Mouse (Mus musculus) MEL (cell line): ENCODE data around the gene Sgcd. TPM values are rescaled to one million over a fixed set of nuclear protein-coding genes. Genes with fewer than 3 reads are reported as not detected.

Experiments
- DNase-seq: peaks from one replicate; pipeline ENCODE4 v3.0.0; 2011; ENCODE audit warnings: low read depth, low spot score
- H3K27ac ChIP-seq: 2 replicates; pipeline ENCODE4 v1.5.1; 2012; ENCODE audit warnings: low read depth, mild to moderate bottlenecking, control low read depth, low read length, moderate library complexity; ENCODE audit not compliant: control insufficient read depth
- H3K27me3 ChIP-seq, 2 experiments: fragments of 150-350 bp in 1 of 2; sonication (generic) in 1 of 2; 2 replicates each; pipeline ENCODE4 v1.6.1; 2012; ENCODE audit warnings: low read length in 2 of 2, mild to moderate bottlenecking in 2 of 2, improper control_type of control experiment in 1 of 2, moderate library complexity in 1 of 2; ENCODE audit not compliant: insufficient read depth in 2 of 2, control insufficient read depth in 1 of 2
- H3K36me3 ChIP-seq, 2 experiments: 2 replicates each; pipeline ENCODE4 v1.6.1; 2012 to 2014; ENCODE audit warnings: low read length in 2 of 2, improper control_type of control experiment in 1 of 2, inconsistent platforms in 1 of 2, mild to moderate bottlenecking in 1 of 2; ENCODE audit not compliant: insufficient read depth in 2 of 2, control insufficient read depth in 1 of 2
- H3K4me1 ChIP-seq, 2 experiments: fragments of 150-350 bp in 1 of 2; sonication (generic) in 1 of 2; 2 replicates each; pipeline ENCODE4 v1.6.1; 2012; ENCODE audit warnings: low read length in 2 of 2, improper control_type of control experiment in 1 of 2, mild to moderate bottlenecking in 1 of 2; ENCODE audit not compliant: insufficient read depth in 2 of 2, control insufficient read depth in 1 of 2
- H3K4me3 ChIP-seq, 2 experiments: fragments of 150-350 bp in 1 of 2; sonication (generic) in 1 of 2; 2 replicates each; pipeline ENCODE4 v1.5.1; 2012; ENCODE audit warnings: low read depth in 2 of 2, low read length in 2 of 2, mild to moderate bottlenecking in 2 of 2, moderate library complexity in 2 of 2, control low read depth in 1 of 2, improper control_type of control experiment in 1 of 2; ENCODE audit not compliant: control insufficient read depth in 1 of 2, insufficient read depth in 1 of 2
- H3K79me2 ChIP-seq: 2 replicates; pipeline ENCODE4 v1.6.1; 2012; ENCODE audit warnings: mild to moderate bottlenecking, low read length, moderate library complexity; ENCODE audit not compliant: control insufficient read depth, poor library complexity, insufficient read depth
- H3K9ac ChIP-seq: 2 replicates; pipeline ENCODE4 v1.6.1; 2012; ENCODE audit warnings: low read depth, mild to moderate bottlenecking, control low read depth, low read length, moderate library complexity; ENCODE audit not compliant: control insufficient read depth, poor library complexity, severe bottlenecking
- H3K9me3 ChIP-seq: fragments of 150-350 bp; sonication (generic); replicated peaks from 2 replicates; pipeline ENCODE4 v1.6.1; 2012; ENCODE audit warnings: mild to moderate bottlenecking, low read length, improper control_type of control experiment, moderate library complexity; ENCODE audit not compliant: insufficient read depth
- CHD1 ChIP-seq: IDR thresholded peaks from 2 replicates; pipeline ENCODE4 v1.6.1; 2012; ENCODE audit warnings: low read depth, mild to moderate bottlenecking, inconsistent platforms, low read length, improper control_type of control experiment
- CTCF ChIP-seq, 3 experiments: IDR thresholded peaks in 2 of 3; conservative IDR thresholded peaks in 1 of 3; 2 replicates each; pipeline ENCODE4 v1.5.1; 2011 to 2012; ENCODE audit warnings: low read length in 3 of 3, low read depth in 2 of 3, mild to moderate bottlenecking in 2 of 3, improper control_type of control experiment in 1 of 3, inconsistent platforms in 1 of 3, mixed read lengths in 1 of 3, moderate library complexity in 1 of 3; ENCODE audit not compliant: control insufficient read depth in 1 of 3, insufficient read depth in 1 of 3, poor library complexity in 1 of 3, severe bottlenecking in 1 of 3
- ELF1 ChIP-seq: IDR thresholded peaks from 2 replicates; pipeline ENCODE4 v1.6.1; 2014; ENCODE audit warnings: low read depth, mild to moderate bottlenecking, inconsistent platforms, low read length, improper control_type of control experiment, moderate library complexity
- EP300 ChIP-seq, 2 experiments: IDR thresholded peaks; 2 replicates each; pipeline ENCODE4 v1.6.1; 2011; ENCODE audit warnings: improper control_type of control experiment in 2 of 2, low read length in 2 of 2, low read depth in 1 of 2, mild to moderate bottlenecking in 1 of 2
- ETS1 ChIP-seq: IDR thresholded peaks from 2 replicates; pipeline ENCODE4 v1.6.1; 2012; ENCODE audit warnings: low read depth, mild to moderate bottlenecking, inconsistent platforms, low read length, improper control_type of control experiment, moderate library complexity
- GABPA ChIP-seq: IDR thresholded peaks from 2 replicates; pipeline ENCODE4 v1.6.1; 2012; ENCODE audit warnings: low read depth, mild to moderate bottlenecking, inconsistent platforms, low read length, improper control_type of control experiment, moderate library complexity
- JUND ChIP-seq: IDR thresholded peaks from 2 replicates; pipeline ENCODE4 v1.6.1; 2011; ENCODE audit warnings: low read depth, mild to moderate bottlenecking, improper control_type of control experiment, low read length
- KAT2A ChIP-seq: conservative IDR thresholded peaks from 2 replicates; pipeline ENCODE4 v1.6.1; 2012; ENCODE audit warnings: low read depth, low read length, improper control_type of control experiment, inconsistent platforms
- MAFK ChIP-seq: IDR thresholded peaks from 2 replicates; pipeline ENCODE4 v1.6.1; 2011; ENCODE audit warnings: low read depth, mild to moderate bottlenecking, low read length, improper control_type of control experiment, borderline replicate concordance
- MXI1 ChIP-seq: IDR thresholded peaks from 2 replicates; pipeline ENCODE4 v1.6.1; 2011; ENCODE audit warnings: mild to moderate bottlenecking, low read depth, low read length, improper control_type of control experiment
- MYB ChIP-seq: IDR thresholded peaks from 2 replicates; pipeline ENCODE4 v1.6.1; 2011; ENCODE audit warnings: mild to moderate bottlenecking, low read depth, low read length, improper control_type of control experiment
- NRF1 ChIP-seq: IDR thresholded peaks from 2 replicates; pipeline ENCODE4 v1.6.1; 2014; ENCODE audit warnings: low read depth, mild to moderate bottlenecking, inconsistent platforms, low read length, improper control_type of control experiment, moderate library complexity; ENCODE audit not compliant: poor library complexity, insufficient read depth, severe bottlenecking
- POLR2AphosphoS5 ChIP-seq: IDR thresholded peaks from 2 replicates; pipeline ENCODE4 v1.6.1; 2012; ENCODE audit warnings: low read depth, borderline replicate concordance, mild to moderate bottlenecking, inconsistent platforms, low read length, moderate library complexity, mixed read lengths
- RAD21 ChIP-seq: IDR thresholded peaks from 2 replicates; pipeline ENCODE4 v1.6.1; 2011; ENCODE audit warnings: mild to moderate bottlenecking, low read depth, low read length, improper control_type of control experiment
- RCOR1 ChIP-seq: IDR thresholded peaks from 2 replicates; pipeline ENCODE4 v1.6.1; 2012; ENCODE audit warnings: low read depth, mild to moderate bottlenecking, inconsistent platforms, low read length, improper control_type of control experiment
- SIN3A ChIP-seq: IDR thresholded peaks from 2 replicates; pipeline ENCODE4 v1.6.1; 2012; ENCODE audit warnings: low read length, improper control_type of control experiment, inconsistent platforms
- SMC3 ChIP-seq: IDR thresholded peaks from 2 replicates; pipeline ENCODE4 v1.6.1; 2011; ENCODE audit warnings: low read depth, low read length, improper control_type of control experiment
- TBP ChIP-seq: IDR thresholded peaks from 2 replicates; pipeline ENCODE4 v1.8.0; 2011; ENCODE audit warnings: low read depth, low read length, improper control_type of control experiment
- USF1 ChIP-seq: IDR thresholded peaks from 2 replicates; pipeline ENCODE4 v1.6.1; 2014; ENCODE audit warnings: low read depth, mild to moderate bottlenecking, inconsistent platforms, low read length, improper control_type of control experiment, moderate library complexity
- USF2 ChIP-seq, 2 experiments: IDR thresholded peaks; 2 replicates each; pipeline ENCODE4 v1.6.1; 2011 to 2012; ENCODE audit warnings: improper control_type of control experiment in 2 of 2, low read length in 2 of 2, borderline replicate concordance in 1 of 2, inconsistent platforms in 1 of 2, low read depth in 1 of 2, mild to moderate bottlenecking in 1 of 2; ENCODE audit not compliant: insufficient read depth in 1 of 2
- ZC3H11A ChIP-seq: IDR thresholded peaks from 2 replicates; pipeline ENCODE4 v1.6.1; 2012; ENCODE audit warnings: low read depth, mild to moderate bottlenecking, inconsistent platforms, low read length, improper control_type of control experiment
- ZMIZ1 ChIP-seq: IDR thresholded peaks from 2 replicates; pipeline ENCODE4 v1.6.1; 2012; ENCODE audit warnings: low read depth, mild to moderate bottlenecking, inconsistent platforms, low read length, improper control_type of control experiment, moderate library complexity
- ZNF384 ChIP-seq: IDR thresholded peaks from 2 replicates; pipeline ENCODE4 v1.6.1; 2012; ENCODE audit warnings: low read depth, mild to moderate bottlenecking, inconsistent platforms, low read length, improper control_type of control experiment
- polyA plus RNA-seq, 2 experiments: library from polyadenylated mRNA; stranded (reverse) in 1 of 2; unstranded in 1 of 2; fragments of >175 nt in 1 of 2; fragments of >200 nt in 1 of 2; gene quantifications; 2 replicates each; pipeline versions ENCODE4 v1.2.1 to v1.2.4; 2012; ENCODE audit warnings: low replicate concordance in 2 of 2, low read depth in 1 of 2; ENCODE audit not compliant: insufficient read length in 2 of 2, insufficient read depth in 1 of 2, missing spikeins in 1 of 2
- total RNA-seq: library from RNA; depleted of rRNA; stranded (reverse); fragments of 300-350 nt; gene quantifications from 2 replicates; pipeline ENCODE4 v1.2.3, GENCODE M21; 2012

Sgcd gene
- total and polyA plus RNA-seq, 3 experiments: not detected

DNA sequence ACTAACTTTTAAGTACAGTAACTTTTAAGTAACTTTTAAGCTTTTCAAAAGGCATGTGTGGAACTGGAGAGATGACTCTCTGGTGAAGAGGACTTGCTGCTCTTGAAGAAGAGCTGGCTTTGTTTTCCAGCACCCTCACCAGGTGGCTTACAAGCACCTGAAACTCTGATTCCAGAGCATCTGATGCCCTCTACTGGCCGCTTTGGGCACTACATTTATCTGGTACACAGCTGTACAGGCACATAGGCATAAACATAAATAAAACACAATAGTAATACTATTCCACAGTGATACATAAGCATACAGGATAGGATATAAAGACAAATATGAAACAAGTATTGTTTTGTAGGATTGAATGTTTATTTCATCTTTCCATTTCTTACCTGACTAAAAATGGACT, 330.6 kb downstream of the Sgcd start:
- Histone ChIP-seq H3K27me3 (no peaks in the 10 kb centered on the region), H3K4me1 (no peaks in the 10 kb centered on the region), H3K9me3 (no peaks in the 10 kb centered on the region), H3K9ac (no peak overlapping the region), H3K36me3 (no peaks in the 10 kb centered on the region), H3K27ac (no peak overlapping the region), H3K79me2 (no peaks in the 10 kb centered on the region), H3K4me3 (no peak overlapping the region)
- DNase-seq: peak; percentile 64
- TF ChIP-seq SIN3A (no peak), CTCF (IDR thresholded peaks at IDR 0.05 in 2 of 3, conservative IDR thresholded peaks at IDR 0.05 in 1 of 3; ENCODE audit: control insufficient read depth in 1 of 3, insufficient read depth in 1 of 3, low read depth in 2 of 3, low read length in 3 of 3, poor library complexity in 1 of 3, severe bottlenecking in 1 of 3) (peak; percentile 63 to 83 (median 81)), KAT2A (no peak), SMC3 (peak; percentile 91), POLR2AphosphoS5 (no peak), RAD21 (peak; percentile 90), GABPA (no peak), TBP (no peak), JUND (no peak), ZC3H11A (peak; percentile 86), EP300 (IDR thresholded peaks at IDR 0.05; ENCODE audit: low read depth in 1 of 2, low read length in 2 of 2) (no peak)

- no peaks in the 10 kb centered on the region for H3K9me3 ChIP-seq
- TF ChIP-seq ZNF384 (no peak), CTCF (IDR thresholded peaks at IDR 0.05 in 2 of 3, conservative IDR thresholded peaks at IDR 0.05 in 1 of 3; ENCODE audit: control insufficient read depth in 1 of 3, insufficient read depth in 1 of 3, low read depth in 2 of 3, low read length in 3 of 3, poor library complexity in 1 of 3, severe bottlenecking in 1 of 3) (no peak), GABPA (no peak), CHD1 (no peak), RCOR1 (no peak), POLR2AphosphoS5 (no peak), NRF1 (no peak), MYB (no peak), EP300 (IDR thresholded peaks at IDR 0.05; ENCODE audit: low read depth in 1 of 2, low read length in 2 of 2) (no peak), ZMIZ1 (no peak), MAFK (no peak), USF2 (IDR thresholded peaks at IDR 0.05; ENCODE audit: borderline replicate concordance in 1 of 2, insufficient read depth in 1 of 2, low read depth in 1 of 2, low read length in 2 of 2) (no peak), ELF1 (no peak), USF1 (no peak), ETS1 (no peak), MXI1 (no peak)
- TF ChIP-seq, all 39 proteins: peak for 0
- no peaks in the 10 kb centered on the region for H3K4me1 ChIP-seq
- no peaks in the 10 kb centered on the region for H3K27me3 ChIP-seq
- H3K4me3 ChIP-seq: no peak overlapping the region
- no peaks in the 10 kb centered on the region for H3K79me2 ChIP-seq
- no peak for DNase-seq
- H3K9ac ChIP-seq: no peak overlapping the region
- no peaks in the 10 kb centered on the region for H3K36me3 ChIP-seq
- no peak overlapping the region for H3K27ac ChIP-seq
These were observed 342.9 kb downstream of the Sgcd start for GRCm38 (mm10) chr11:47645911-47646310.
